Mouse (Mus musculus) ES-Bruce4 (cell line): ENCODE data around the gene Hspa1b.

Source experiments
- CTCF ChIP-seq: IDR thresholded peaks from one replicate; pipeline ENCODE4 v1.8.1; 2011; ENCODE audit warnings: low read depth, low read length
- EP300 ChIP-seq: IDR thresholded peaks from 2 replicates; pipeline ENCODE4 v1.6.1; 2011; ENCODE audit warnings: low read depth, low read length; ENCODE audit not compliant: insufficient read depth
- POLR2A ChIP-seq: IDR thresholded peaks from one replicate; pipeline ENCODE4 v1.8.1; 2011; ENCODE audit warnings: low read length; ENCODE audit not compliant: insufficient read depth

DNA sequence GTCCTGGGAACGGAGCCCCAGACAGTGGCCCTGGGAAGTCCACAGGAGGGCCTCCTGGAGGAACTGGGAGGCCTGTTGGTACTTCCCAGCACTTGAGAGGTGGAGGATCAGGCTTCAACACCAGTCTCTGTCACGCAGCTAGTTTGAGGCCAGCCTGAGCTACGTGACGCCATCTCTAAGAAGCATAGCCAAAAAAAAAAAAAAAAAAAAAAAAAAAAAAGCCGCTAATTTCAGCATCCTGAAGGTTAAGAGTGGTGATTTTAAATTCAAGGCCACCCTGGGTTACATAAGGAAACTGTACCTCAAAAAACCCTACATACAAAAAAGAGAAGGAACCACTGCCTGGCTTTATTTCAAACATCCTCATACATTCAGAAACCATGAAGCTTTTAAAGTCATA lies 34.8 kb downstream of the Hspa1b start:
- TF ChIP-seq POLR2A (no peak), CTCF (no peak), EP300 (no peak)
